Mouse (Mus musculus) hindbrain, embryonic 13.5 days (tissue): ENCODE data around the gene Pomgnt2. TPM values are rescaled to one million over a fixed set of nuclear protein-coding genes. Genes with fewer than 3 reads are reported as not detected.

ENCODE experiments used
- ATAC-seq: fragments of 200-750 bp; cut with Nextera tagmentation; 2 replicates; pipeline ENCODE4 v1.8.0; 2017; ENCODE audit warnings: moderate TSS enrichment; ENCODE audit not compliant: low FRiP score
- H3K27ac ChIP-seq: fragments of 300-500 bp; sonication (generic); 2 replicates; pipeline ENCODE4 v1.5.1; 2015; ENCODE audit warnings: inconsistent platforms, mild to moderate bottlenecking, moderate library complexity
- H3K27me3 ChIP-seq: fragments of 300-500 bp; sonication (generic); 2 replicates; pipeline ENCODE4 v1.6.1; 2015; ENCODE audit warnings: mild to moderate bottlenecking, inconsistent platforms
- H3K36me3 ChIP-seq: fragments of 300-500 bp; sonication (generic); 2 replicates; pipeline ENCODE4 v1.6.1; 2015; ENCODE audit warnings: mild to moderate bottlenecking, inconsistent platforms
- H3K4me1 ChIP-seq: fragments of 300-500 bp; sonication (generic); replicated peaks from 2 replicates; pipeline ENCODE4 v1.6.1; 2015; ENCODE audit warnings: inconsistent platforms
- H3K4me2 ChIP-seq: fragments of 300-500 bp; sonication (generic); 2 replicates; pipeline ENCODE4 v1.6.1; 2015; ENCODE audit warnings: inconsistent platforms, mild to moderate bottlenecking, moderate library complexity
- H3K4me3 ChIP-seq: fragments of 300-500 bp; sonication (generic); 2 replicates; pipeline ENCODE4 v1.5.1; 2015; ENCODE audit warnings: mild to moderate bottlenecking, inconsistent platforms
- H3K9ac ChIP-seq: fragments of 300-500 bp; sonication (generic); 2 replicates; pipeline ENCODE4 v1.6.1; 2015; ENCODE audit warnings: mild to moderate bottlenecking, inconsistent platforms
- H3K9me3 ChIP-seq: fragments of 300-500 bp; sonication (generic); 2 replicates; pipeline ENCODE4 v1.6.1; 2016; ENCODE audit warnings: inconsistent platforms
- WGBS: fragments of 180-500 bp; shearing (Covaris S2); methylation state at CpG from one replicate; pipeline ENCODE4 v1.1.7; 2015; 5-methylcytosine and 5-hydroxymethylcytosine counted together
- polyA plus RNA-seq: library from polyadenylated mRNA; unstranded; fragments of >200 nt; fragmentation: Nextera tagmentation; extraction: Ambion mirVana; gene quantifications from 2 replicates; pipeline ENCODE4 v1.2.1, GENCODE M21; 2015

Pomgnt2 gene
- polyA plus RNA-seq, 1 experiment from 2014 or later, result 23.4 TPM

- H3K4me2 ChIP-seq, result peak overlapping the region; percentile 47
- no peaks in the 10 kb centered on the region for H3K9me3 ChIP-seq
- H3K4me1 ChIP-seq, result peaks cover 17% of the 10 kb centered on the region
- 32% methylated on average over 4 of the region's 4 CpGs for WGBS
- H3K36me3 ChIP-seq, result no peaks in the 10 kb centered on the region
- peak overlapping the region; percentile 15 for H3K4me3 ChIP-seq
- H3K27ac ChIP-seq, result 0 out of 2 replicates have a peak overlapping the region, but pooled peaks have one; percentile 26
- ATAC-seq, result peak; percentile 67; the same call in 1 of the 2 replicates
- H3K27me3 ChIP-seq, result 0 out of 2 replicates have a peak, but pooled peaks cover 2% of the 10 kb centered on the region
- peak overlapping the region; percentile 54 for H3K9ac ChIP-seq
Measured at GRCm38 (mm10) chr9:121951114-121951423, 45.8 kb downstream of the Pomgnt2 start.

- H3K4me2 ChIP-seq, result peak within 1 kb of the TSS; percentile 47
- peak within 1 kb of the TSS; percentile 54 for H3K9ac ChIP-seq
- no peaks in the 10 kb centered on the region for H3K36me3 ChIP-seq
- no peaks in the 10 kb centered on the region for H3K9me3 ChIP-seq
- H3K27ac ChIP-seq, result peak within 1 kb of the TSS; percentile 64
- peaks cover 17% of the 10 kb centered on the region for H3K4me1 ChIP-seq
- 0 out of 2 replicates have a peak, but pooled peaks cover 2% of the 10 kb centered on the region for H3K27me3 ChIP-seq
- ATAC-seq, result peak; percentile 90
- 10% methylated on average over 14 of the region's 14 CpGs for WGBS
- H3K4me3 ChIP-seq, result peak within 1 kb of the TSS; percentile 15
Measured at GRCm38 (mm10) chr9:121950418-121951113, 46.3 kb downstream of the Pomgnt2 start, which contains the start of gene Fam198a. Fam198a (plus strand) TSS chr9:121950988.

- Histone ChIP-seq H3K27me3 (0 out of 2 replicates have a peak, but pooled peaks cover 2% of the 10 kb centered on the region), H3K9ac (no peak overlapping the region), H3K27ac (no peak overlapping the region), H3K4me2 (no peak overlapping the region), H3K36me3 (no peaks in the 10 kb centered on the region), H3K9me3 (no peaks in the 10 kb centered on the region), H3K4me3 (no peak overlapping the region), H3K4me1 (peaks cover 14% of the 10 kb centered on the region)
- ATAC-seq, result no peak
- 84% methylated on average over 4 of the region's 4 CpGs for WGBS
Measured at GRCm38 (mm10) chr9:121948431-121948830, 48.5 kb downstream of the Pomgnt2 start.

- Histone ChIP-seq H3K9me3 (no peaks in the 10 kb centered on the region), H3K27me3 (0 out of 2 replicates have a peak, but pooled peaks cover 2% of the 10 kb centered on the region), H3K4me3 (no peak overlapping the region), H3K4me2 (no peak overlapping the region), H3K9ac (no peak overlapping the region), H3K27ac (no peak overlapping the region), H3K4me1 (peaks cover 14% of the 10 kb centered on the region), H3K36me3 (peaks cover 3% of the 10 kb centered on the region; the same call in 1 of the 2 replicates)
- no peak for ATAC-seq
- WGBS, result 12% methylated on average over 4 of the region's 4 CpGs
Measured at GRCm38 (mm10) chr9:121947784-121948183, 49.1 kb downstream of the Pomgnt2 start.

GRCm38 (mm10) chr9:121943628-121944027 is 53.3 kb downstream of the Pomgnt2 start:
- Histone ChIP-seq H3K9ac (no peak overlapping the region), H3K27me3 (no peaks in the 10 kb centered on the region), H3K4me3 (no peak overlapping the region), H3K27ac (no peak overlapping the region), H3K36me3 (peaks cover 4% of the 10 kb centered on the region; the same call in 1 of the 2 replicates), H3K4me2 (no peak overlapping the region), H3K4me1 (no peaks in the 10 kb centered on the region; the same call in 1 of the 2 replicates), H3K9me3 (no peaks in the 10 kb centered on the region)
- ATAC-seq, result no peak
- 86% methylated on average over 3 of the region's 3 CpGs for WGBS

GRCm38 (mm10) chr9:121943005-121943404 is 53.9 kb downstream of the Pomgnt2 start:
- H3K4me3 ChIP-seq, result no peak overlapping the region

GRCm38 (mm10) chr9:121937944-121938355 is 59.0 kb downstream of the Pomgnt2 start:
- peak overlapping the region; percentile 54 for H3K4me2 ChIP-seq
- 57% methylated on average over 21 of the region's 21 CpGs for WGBS
- peak; percentile 77 for ATAC-seq

More at GRCm38 (mm10) chr9:121943005-121943404, 53.9 kb downstream of the Pomgnt2 start:
- Histone ChIP-seq H3K9me3 (no peaks in the 10 kb centered on the region), H3K36me3 (peaks cover 4% of the 10 kb centered on the region; the same call in 1 of the 2 replicates), H3K27me3 (no peaks in the 10 kb centered on the region), H3K9ac (no peak overlapping the region), H3K27ac (no peak overlapping the region), H3K4me2 (no peak overlapping the region), H3K4me1 (no peaks in the 10 kb centered on the region; the same call in 1 of the 2 replicates)
- 94% methylated on average over 3 of the region's 3 CpGs for WGBS
- ATAC-seq, result no peak

GRCm38 (mm10) chr9:121937451-121937864 is 59.5 kb downstream of the Pomgnt2 start:
- peak overlapping the region; percentile 65 for H3K27ac ChIP-seq
- no peaks in the 10 kb centered on the region; the same call in 1 of the 2 replicates for H3K4me1 ChIP-seq
- WGBS, result 73% methylated on average over 6 of the region's 6 CpGs
- H3K27me3 ChIP-seq, result no peaks in the 10 kb centered on the region
- peak overlapping the region; percentile 58 for H3K9ac ChIP-seq
- peak overlapping the region; percentile 54 for H3K4me2 ChIP-seq
- H3K4me3 ChIP-seq, result peak overlapping the region; percentile 45
- ATAC-seq, result peak; percentile 65
- H3K9me3 ChIP-seq, result no peaks in the 10 kb centered on the region
- no peaks in the 10 kb centered on the region for H3K36me3 ChIP-seq

More at GRCm38 (mm10) chr9:121937944-121938355, 59.0 kb downstream of the Pomgnt2 start:
- peak overlapping the region; percentile 45 for H3K4me3 ChIP-seq
- H3K36me3 ChIP-seq, result peaks cover 2% of the 10 kb centered on the region; the same call in 1 of the 2 replicates
- H3K4me1 ChIP-seq, result no peaks in the 10 kb centered on the region; the same call in 1 of the 2 replicates
- H3K27me3 ChIP-seq, result no peaks in the 10 kb centered on the region
- H3K27ac ChIP-seq, result peak overlapping the region; percentile 65; the same call in 1 of the 2 replicates
- H3K9me3 ChIP-seq, result no peaks in the 10 kb centered on the region
- peak overlapping the region; percentile 69 for H3K9ac ChIP-seq

GRCm38 (mm10) chr9:121936952-121937351 is 60.0 kb downstream of the Pomgnt2 start:
- no peaks in the 10 kb centered on the region; the same call in 1 of the 2 replicates for H3K4me1 ChIP-seq
- WGBS, result 82% methylated on average over 1 of the region's 1 CpGs
- H3K4me2 ChIP-seq, result peak overlapping the region; percentile 54; the same call in 1 of the 2 replicates
- peak; percentile 77; the same call in 1 of the 2 replicates for ATAC-seq
- H3K9ac ChIP-seq, result no peak overlapping the region
- no peaks in the 10 kb centered on the region for H3K9me3 ChIP-seq
- peak overlapping the region; percentile 52 for H3K27ac ChIP-seq
- peak overlapping the region; percentile 45; the same call in 1 of the 2 replicates for H3K4me3 ChIP-seq
- H3K27me3 ChIP-seq, result no peaks in the 10 kb centered on the region
- no peaks in the 10 kb centered on the region for H3K36me3 ChIP-seq

GRCm38 (mm10) chr9:121934856-121935255 is 62.1 kb downstream of the Pomgnt2 start:
- Histone ChIP-seq H3K36me3 (no peaks in the 10 kb centered on the region), H3K27me3 (no peaks in the 10 kb centered on the region), H3K27ac (no peak overlapping the region), H3K4me2 (no peak overlapping the region), H3K4me3 (no peak overlapping the region), H3K9me3 (no peaks in the 10 kb centered on the region), H3K4me1 (no peaks in the 10 kb centered on the region; the same call in 1 of the 2 replicates), H3K9ac (no peak overlapping the region)
- no peak for ATAC-seq
- WGBS, result 82% methylated on average over 4 of the region's 4 CpGs
